Mouse (Mus musculus): ENCODE data around the gene Jag2. TPM values are rescaled to one million over a fixed set of nuclear protein-coding genes. Genes with fewer than 3 reads are reported as not detected.

Jag2 gene
- total and polyA plus RNA-seq, 2 experiments from 2014 or later, result 3.3 to 58.5 TPM

GRCm38 (mm10) chr12:112940710-112941109 lies 11.1 kb upstream of the Jag2 start:
- no peak overlapping the region for H3K4me2 ChIP-seq (ENCODE audit: low read depth, low read length)
- 82% methylated on average over 9 of the region's 9 CpGs for WGBS
- 0 out of 2 replicates have a peak, but pooled peaks cover 6% of the 10 kb centered on the region for H3K27me3 ChIP-seq (ENCODE audit: control insufficient read depth, insufficient read depth, low read length)
- TF ChIP-seq CTCF (IDR thresholded peaks at IDR 0.05; ENCODE audit: low read depth) (no peak), EP300 (IDR thresholded peaks at IDR 0.05; ENCODE audit: low read depth) (no peak)
- no peak overlapping the region for H3K4me3 ChIP-seq (ENCODE audit: low read depth, low read length)
- ATAC-seq (ENCODE audit: insufficient read depth, low read depth), result no peak
- H3K36me3 ChIP-seq (replicated peaks; ENCODE audit: control insufficient read depth, insufficient read depth, low read length), result no peaks in the 10 kb centered on the region
- H3K9me3 ChIP-seq (replicated peaks; ENCODE audit: control insufficient read depth, low read length), result no peaks in the 10 kb centered on the region
- no peak overlapping the region for H3K27ac ChIP-seq (ENCODE audit: low read depth)
- peaks cover 4% of the 10 kb centered on the region; the same call in 1 of the 2 replicates for H3K4me1 ChIP-seq (ENCODE audit: control insufficient read depth, insufficient read depth)
- no peak for DNase-seq (ENCODE audit: low spot score)
- H3K9ac ChIP-seq (replicated peaks; ENCODE audit: low read depth, low read length), result no peak overlapping the region

DNA sequence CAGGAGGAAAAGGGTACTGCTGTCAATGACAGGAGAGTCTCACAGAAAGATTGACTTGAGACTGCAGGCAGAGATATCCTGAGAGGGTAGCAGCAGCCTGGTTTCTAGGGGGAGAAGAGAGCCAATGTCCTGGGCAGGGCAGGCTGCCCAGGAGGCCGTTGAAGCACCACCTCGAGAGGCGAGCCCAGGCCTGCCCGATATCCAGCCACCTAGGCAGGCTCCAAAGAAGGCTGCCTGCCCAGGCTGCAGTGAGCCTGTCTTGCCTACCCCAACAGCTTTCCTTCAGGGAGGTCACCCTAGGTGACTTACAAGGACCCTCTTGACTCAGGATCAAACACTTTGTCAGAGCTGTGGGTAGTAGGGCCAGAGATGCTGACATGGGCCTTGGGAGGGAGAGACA lies 10.7 kb upstream of the Jag2 start:
- peaks cover 4% of the 10 kb centered on the region; the same call in 1 of the 2 replicates for H3K4me1 ChIP-seq (ENCODE audit: control insufficient read depth, insufficient read depth)
- no peak overlapping the region for H3K9ac ChIP-seq (replicated peaks; ENCODE audit: low read depth, low read length)
- 86% methylated on average over 4 of the region's 4 CpGs for WGBS
- TF ChIP-seq CTCF (IDR thresholded peaks at IDR 0.05; ENCODE audit: low read depth), result no peak
- TF ChIP-seq EP300 (IDR thresholded peaks at IDR 0.05; ENCODE audit: low read depth), result no peak
- DNase-seq (ENCODE audit: low spot score) (no peak), ATAC-seq (ENCODE audit: insufficient read depth, low read depth) (no peak)
- no peaks in the 10 kb centered on the region for H3K36me3 ChIP-seq (replicated peaks; ENCODE audit: control insufficient read depth, insufficient read depth, low read length)
- no peak overlapping the region for H3K4me3 ChIP-seq (ENCODE audit: low read depth, low read length)
- no peak overlapping the region for H3K27ac ChIP-seq (ENCODE audit: low read depth)
- H3K4me2 ChIP-seq (ENCODE audit: low read depth, low read length), result no peak overlapping the region
- H3K27me3 ChIP-seq (ENCODE audit: control insufficient read depth, insufficient read depth, low read length), result 0 out of 2 replicates have a peak, but pooled peaks cover 4% of the 10 kb centered on the region
- H3K9me3 ChIP-seq (replicated peaks; ENCODE audit: control insufficient read depth, low read length), result no peaks in the 10 kb centered on the region

DNA sequence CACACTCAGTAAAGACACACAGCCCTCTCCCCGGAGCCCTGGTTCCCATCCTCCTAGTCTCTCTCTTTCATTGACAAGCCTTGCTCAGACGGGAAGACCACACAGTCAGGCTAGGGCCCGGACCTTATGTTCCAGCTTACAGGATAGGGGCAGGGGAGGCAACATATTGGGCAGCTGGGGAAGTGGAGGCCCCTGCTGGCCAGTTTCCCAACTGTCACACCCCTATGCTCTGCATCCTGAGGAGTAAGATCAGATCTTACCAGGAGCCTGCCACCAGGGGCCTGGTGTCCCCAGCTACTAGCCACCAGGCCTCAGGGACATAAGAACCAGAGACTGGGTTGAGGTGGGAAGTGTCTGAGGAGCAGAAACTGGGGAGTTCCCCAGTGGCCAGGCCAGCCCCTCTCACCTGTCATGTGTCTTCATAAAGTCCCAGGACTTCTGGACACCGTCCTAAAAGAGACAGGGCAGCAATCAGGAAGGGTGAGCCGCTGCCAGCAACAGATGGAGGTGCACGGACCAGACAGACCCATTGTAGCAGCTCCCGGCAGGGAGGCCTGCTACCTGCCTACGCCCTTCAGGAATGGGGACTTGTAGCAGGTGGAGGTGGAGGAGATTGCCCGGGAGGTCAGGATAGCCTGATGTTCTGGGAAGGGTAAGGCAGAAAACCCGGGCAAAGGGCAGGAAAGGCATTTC lies 9.4 kb upstream of the Jag2 start:
- 66% methylated on average over 10 of the region's 10 CpGs for WGBS
- Histone ChIP-seq H3K27me3 (ENCODE audit: control insufficient read depth, insufficient read depth, low read length) (0 out of 2 replicates have a peak, but pooled peaks cover 4% of the 10 kb centered on the region), H3K27ac (ENCODE audit: low read depth) (no peak overlapping the region), H3K4me1 (ENCODE audit: control insufficient read depth, insufficient read depth) (peaks cover 4% of the 10 kb centered on the region; the same call in 1 of the 2 replicates), H3K4me2 (ENCODE audit: low read depth, low read length) (no peak overlapping the region), H3K9ac (replicated peaks; ENCODE audit: low read depth, low read length) (no peak overlapping the region), H3K4me3 (ENCODE audit: low read depth, low read length) (no peak overlapping the region), H3K36me3 (replicated peaks; ENCODE audit: control insufficient read depth, insufficient read depth, low read length) (no peaks in the 10 kb centered on the region), H3K9me3 (replicated peaks; ENCODE audit: control insufficient read depth, low read length) (no peaks in the 10 kb centered on the region)
- ATAC-seq (ENCODE audit: insufficient read depth, low read depth) (no peak), DNase-seq (ENCODE audit: low spot score) (no peak)
- no peak for TF ChIP-seq EP300 (IDR thresholded peaks at IDR 0.05; ENCODE audit: low read depth)
- TF ChIP-seq CTCF (IDR thresholded peaks at IDR 0.05; ENCODE audit: low read depth), result peak; percentile 50

DNA sequence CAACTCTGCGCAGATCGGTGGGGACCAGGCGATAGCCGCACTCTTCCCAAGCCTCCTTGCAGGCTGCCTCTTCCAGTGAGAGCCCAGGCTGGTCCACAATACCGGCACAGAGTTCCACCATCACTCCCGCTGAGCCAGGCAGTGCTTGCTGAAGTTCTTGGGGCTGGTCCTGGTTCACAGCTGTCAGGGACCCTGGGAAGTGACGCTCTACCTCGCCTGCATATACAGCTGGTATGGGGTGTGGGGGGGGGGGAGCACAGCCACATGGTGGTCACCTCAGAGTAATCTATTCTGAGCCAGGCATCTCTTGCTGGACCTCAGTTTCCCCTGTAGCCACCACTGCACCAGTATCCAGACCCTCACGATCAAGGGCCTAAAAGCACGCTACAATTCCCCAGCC lies 8.8 kb upstream of the Jag2 start:
- Histone ChIP-seq H3K27me3 (ENCODE audit: control insufficient read depth, insufficient read depth, low read length) (0 out of 2 replicates have a peak, but pooled peaks cover 4% of the 10 kb centered on the region), H3K9me3 (replicated peaks; ENCODE audit: control insufficient read depth, low read length) (no peaks in the 10 kb centered on the region), H3K4me1 (ENCODE audit: control insufficient read depth, insufficient read depth) (peaks cover 4% of the 10 kb centered on the region; the same call in 1 of the 2 replicates), H3K4me3 (ENCODE audit: low read depth, low read length) (no peak overlapping the region), H3K4me2 (ENCODE audit: low read depth, low read length) (no peak overlapping the region), H3K36me3 (replicated peaks; ENCODE audit: control insufficient read depth, insufficient read depth, low read length) (no peaks in the 10 kb centered on the region), H3K27ac (ENCODE audit: low read depth) (no peak overlapping the region), H3K9ac (replicated peaks; ENCODE audit: low read depth, low read length) (no peak overlapping the region)
- ATAC-seq (ENCODE audit: insufficient read depth, low read depth) (no peak), DNase-seq (ENCODE audit: low spot score) (no peak)
- 76% methylated on average over 10 of the region's 10 CpGs for WGBS
- TF ChIP-seq CTCF (IDR thresholded peaks at IDR 0.05; ENCODE audit: low read depth), result no peak
- no peak for TF ChIP-seq EP300 (IDR thresholded peaks at IDR 0.05; ENCODE audit: low read depth)

GRCm38 (mm10) chr12:112937906-112938305 lies 8.3 kb upstream of the Jag2 start:
- H3K4me2 ChIP-seq (ENCODE audit: low read depth, low read length), result no peak overlapping the region
- no peaks in the 10 kb centered on the region for H3K36me3 ChIP-seq (replicated peaks; ENCODE audit: control insufficient read depth, insufficient read depth, low read length)
- WGBS, result 31% methylated on average over 9 of the region's 9 CpGs
- H3K4me1 ChIP-seq (ENCODE audit: control insufficient read depth, insufficient read depth), result peaks cover 4% of the 10 kb centered on the region; the same call in 1 of the 2 replicates
- no peak overlapping the region for H3K27ac ChIP-seq (ENCODE audit: low read depth)
- TF ChIP-seq CTCF (IDR thresholded peaks at IDR 0.05; ENCODE audit: low read depth) (no peak), EP300 (IDR thresholded peaks at IDR 0.05; ENCODE audit: low read depth) (no peak)
- DNase-seq (ENCODE audit: low spot score) (no peak), ATAC-seq (ENCODE audit: insufficient read depth, low read depth) (no peak)
- H3K4me3 ChIP-seq (ENCODE audit: low read depth, low read length), result no peak overlapping the region
- no peaks in the 10 kb centered on the region for H3K9me3 ChIP-seq (replicated peaks; ENCODE audit: control insufficient read depth, low read length)
- H3K9ac ChIP-seq (replicated peaks; ENCODE audit: low read depth, low read length), result no peak overlapping the region
- H3K27me3 ChIP-seq (ENCODE audit: control insufficient read depth, insufficient read depth, low read length), result 0 out of 2 replicates have a peak, but pooled peaks cover 4% of the 10 kb centered on the region
